Mouse (Mus musculus) forebrain, embryonic 12.5 days (tissue): ENCODE measurements around the gene March6. TPM values are rescaled to one million over a fixed set of nuclear protein-coding genes. Genes with fewer than 3 reads are reported as not detected.

Experiments
- ATAC-seq: fragments of 200-750 bp; cut with Nextera tagmentation; 2 replicates; pipeline ENCODE4 v1.8.0; 2017; ENCODE audit warnings: moderate TSS enrichment; ENCODE audit not compliant: low FRiP score
- H3K27ac ChIP-seq: fragments of 300-500 bp; sonication (generic); 2 replicates; pipeline ENCODE4 v1.5.1; 2016; ENCODE audit warnings: mild to moderate bottlenecking
- H3K27me3 ChIP-seq: fragments of 300-500 bp; sonication (generic); 2 replicates; pipeline ENCODE4 v1.6.1; 2016; ENCODE audit warnings: mild to moderate bottlenecking
- H3K36me3 ChIP-seq: fragments of 300-500 bp; sonication (generic); replicated peaks from 2 replicates; pipeline ENCODE4 v1.6.1; 2016; ENCODE audit warnings: mild to moderate bottlenecking
- H3K4me1 ChIP-seq: fragments of 300-500 bp; sonication (generic); 2 replicates; pipeline ENCODE4 v1.6.1; 2016
- H3K4me2 ChIP-seq: fragments of 300-500 bp; sonication (generic); 2 replicates; pipeline ENCODE4 v1.6.1; 2016; ENCODE audit warnings: mild to moderate bottlenecking, moderate library complexity
- H3K4me3 ChIP-seq: fragments of 300-500 bp; sonication (generic); replicated peaks from 2 replicates; pipeline ENCODE4 v1.5.1; 2016; ENCODE audit warnings: mild to moderate bottlenecking
- H3K9ac ChIP-seq: fragments of 300-500 bp; sonication (generic); 2 replicates; pipeline ENCODE4 v1.6.1; 2016; ENCODE audit warnings: mild to moderate bottlenecking
- H3K9me3 ChIP-seq: fragments of 300-500 bp; sonication (generic); 2 replicates; pipeline ENCODE4 v1.6.1; 2016
- WGBS: fragments of 180-500 bp; shearing (Covaris S2); methylation state at CpG from one replicate; pipeline ENCODE4 v1.1.7; 2016; 5-methylcytosine and 5-hydroxymethylcytosine counted together
- polyA plus RNA-seq: library from polyadenylated mRNA; unstranded; fragments of >200 nt; fragmentation: Nextera tagmentation; extraction: Ambion mirVana; gene quantifications from 2 replicates; pipeline ENCODE4 v1.2.1, GENCODE M21; 2016

Gene March6
- polyA plus RNA-seq, 1 experiment from 2014 or later: 79.0 TPM

DNA sequence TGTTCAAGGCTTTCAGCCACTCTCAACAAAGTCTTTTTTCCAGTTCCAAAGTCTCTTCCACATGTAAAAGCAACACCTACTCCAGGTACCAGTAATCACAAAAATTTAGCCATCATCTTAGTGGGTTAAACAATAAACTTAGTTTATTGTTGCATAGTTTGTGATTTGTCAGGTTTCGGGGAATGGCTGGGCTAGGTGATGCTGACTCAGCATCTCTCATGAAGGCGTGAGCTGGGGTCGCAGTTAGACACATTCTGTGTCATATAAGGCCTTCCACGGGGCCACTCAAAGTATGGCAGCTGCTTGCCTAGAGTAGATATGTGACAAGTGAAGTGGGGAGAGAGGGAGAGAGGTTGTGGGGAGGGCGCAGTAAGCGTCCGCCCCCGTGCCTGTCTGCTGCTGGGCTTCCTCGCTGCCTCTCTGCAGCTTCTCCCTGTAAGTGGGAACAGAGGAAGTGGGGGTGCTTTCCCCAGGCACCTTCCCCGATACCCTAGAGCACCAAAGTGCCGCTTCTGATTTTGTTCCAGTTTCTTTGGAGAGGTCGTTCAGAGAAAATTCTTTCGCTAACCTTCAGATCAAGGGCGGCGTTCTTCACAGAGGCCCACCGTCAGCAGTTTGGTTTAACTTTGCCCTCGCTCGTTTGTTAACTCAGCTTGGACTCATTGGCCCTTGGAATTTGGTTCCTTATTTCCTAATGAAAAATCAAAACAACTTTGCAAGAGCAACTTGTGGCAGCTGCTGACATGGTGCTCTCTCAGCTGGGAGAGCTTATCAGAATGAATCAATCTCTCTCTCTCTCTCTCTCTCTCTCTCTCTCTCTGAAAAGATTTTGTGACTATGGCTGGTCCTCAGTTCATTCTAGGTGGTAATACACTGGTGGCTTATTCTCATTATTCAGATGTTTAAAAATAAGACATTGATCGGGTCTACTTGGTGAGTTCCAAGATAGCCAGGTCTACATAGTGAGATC lies 33.0 kb upstream of the March6 start:
- ATAC-seq: no peak
- 0 out of 2 replicates have a peak, but pooled peaks cover 4% of the 10 kb centered on the region for H3K4me1 ChIP-seq
- no peaks in the 10 kb centered on the region for H3K9me3 ChIP-seq
- no peak overlapping the region for H3K4me3 ChIP-seq
- H3K36me3 ChIP-seq: no peaks in the 10 kb centered on the region
- H3K27me3 ChIP-seq: no peaks in the 10 kb centered on the region
- no peak overlapping the region for H3K4me2 ChIP-seq
- no peak overlapping the region for H3K9ac ChIP-seq
- 70% methylated on average over 19 of the region's 19 CpGs for WGBS
- no peak overlapping the region for H3K27ac ChIP-seq

DNA sequence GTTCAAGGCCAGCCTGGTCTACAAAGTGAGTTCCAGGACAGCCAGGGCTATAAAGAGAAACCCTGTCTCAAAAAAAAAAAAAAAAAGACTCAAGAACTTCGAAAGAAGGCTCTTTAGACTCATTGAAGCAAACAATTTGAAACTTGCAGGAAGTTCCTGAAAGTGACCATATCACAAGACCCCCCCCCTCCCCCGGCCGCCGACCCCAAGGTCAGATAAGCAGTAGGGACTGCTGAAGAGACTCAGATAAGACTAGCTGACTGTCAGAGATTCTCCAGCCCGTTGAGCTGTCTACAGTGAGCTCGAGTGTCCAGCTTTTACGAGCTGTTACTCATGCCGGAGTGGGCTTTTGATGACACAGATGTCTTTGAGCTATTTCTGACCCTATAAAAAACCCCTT lies 32.0 kb upstream of the March6 start:
- H3K4me1 ChIP-seq: no peaks in the 10 kb centered on the region
- no peak overlapping the region for H3K9ac ChIP-seq
- ATAC-seq: no peak
- no peak overlapping the region for H3K4me2 ChIP-seq
- H3K27ac ChIP-seq: no peak overlapping the region
- no peaks in the 10 kb centered on the region for H3K36me3 ChIP-seq
- 94% methylated on average over 8 of the region's 8 CpGs for WGBS
- no peak overlapping the region for H3K4me3 ChIP-seq
- H3K27me3 ChIP-seq: no peaks in the 10 kb centered on the region
- no peaks in the 10 kb centered on the region for H3K9me3 ChIP-seq

- no peaks in the 10 kb centered on the region for H3K9me3 ChIP-seq
- no peak overlapping the region for H3K4me3 ChIP-seq
- H3K9ac ChIP-seq: no peak overlapping the region
- H3K27me3 ChIP-seq: no peaks in the 10 kb centered on the region
- no peaks in the 10 kb centered on the region for H3K36me3 ChIP-seq
- no peak overlapping the region for H3K27ac ChIP-seq
- ATAC-seq: no peak
- no peak overlapping the region for H3K4me2 ChIP-seq
- no peaks in the 10 kb centered on the region for H3K4me1 ChIP-seq
- WGBS: 95% methylated on average over 4 of the region's 4 CpGs
Measured at GRCm38 (mm10) chr15:31561976-31562375, 31.1 kb upstream of the March6 start.

- WGBS: 79% methylated on average over 6 of the region's 6 CpGs
- no peak for ATAC-seq
- Histone ChIP-seq H3K4me1 (no peaks in the 10 kb centered on the region), H3K27me3 (no peaks in the 10 kb centered on the region), H3K27ac (no peak overlapping the region), H3K9me3 (no peaks in the 10 kb centered on the region), H3K4me3 (no peak overlapping the region), H3K4me2 (no peak overlapping the region), H3K36me3 (no peaks in the 10 kb centered on the region), H3K9ac (no peak overlapping the region)
Measured at GRCm38 (mm10) chr15:31561390-31561789, 30.5 kb upstream of the March6 start.

- no peak for ATAC-seq
- Histone ChIP-seq H3K9ac (no peak overlapping the region), H3K4me2 (no peak overlapping the region), H3K36me3 (no peaks in the 10 kb centered on the region), H3K27me3 (no peaks in the 10 kb centered on the region), H3K27ac (no peak overlapping the region), H3K9me3 (no peaks in the 10 kb centered on the region), H3K4me1 (no peaks in the 10 kb centered on the region), H3K4me3 (no peak overlapping the region)
- WGBS: 90% methylated on average over 2 of the region's 2 CpGs
Measured at GRCm38 (mm10) chr15:31554855-31555254, 24.0 kb upstream of the March6 start.

DNA sequence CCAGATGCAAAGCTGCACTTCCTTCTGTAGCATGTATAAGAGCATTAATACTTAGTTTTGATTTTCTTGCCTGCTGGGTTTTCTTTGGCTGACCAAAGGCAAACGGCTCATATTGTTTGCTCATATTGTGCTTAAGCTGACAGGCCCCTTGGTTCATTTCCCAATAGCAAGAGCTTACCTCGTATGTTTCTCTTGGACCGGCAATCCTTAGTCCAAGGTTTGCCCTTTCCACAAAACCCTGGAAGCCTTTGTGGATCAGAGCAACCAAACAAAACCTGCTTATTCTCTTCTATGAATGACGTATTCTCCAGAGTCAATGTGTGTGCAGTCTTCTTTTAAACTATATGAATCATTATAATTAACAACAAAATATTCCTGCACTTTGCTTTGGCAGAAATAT lies 19.5 kb upstream of the March6 start:
- H3K9ac ChIP-seq: no peak overlapping the region
- no peaks in the 10 kb centered on the region for H3K36me3 ChIP-seq
- no peak overlapping the region for H3K27ac ChIP-seq
- no peak overlapping the region for H3K4me3 ChIP-seq
- ATAC-seq: no peak
- H3K4me1 ChIP-seq: no peaks in the 10 kb centered on the region
- no peaks in the 10 kb centered on the region for H3K9me3 ChIP-seq
- 73% methylated on average over 4 of the region's 4 CpGs for WGBS
- H3K4me2 ChIP-seq: no peak overlapping the region
- H3K27me3 ChIP-seq: no peaks in the 10 kb centered on the region

- no peak for ATAC-seq
- WGBS: 78% methylated on average over 5 of the region's 5 CpGs
- Histone ChIP-seq H3K9me3 (no peaks in the 10 kb centered on the region), H3K4me1 (peaks cover 9% of the 10 kb centered on the region), H3K4me3 (no peak overlapping the region), H3K4me2 (no peak overlapping the region), H3K36me3 (no peaks in the 10 kb centered on the region), H3K27me3 (no peaks in the 10 kb centered on the region), H3K27ac (no peak overlapping the region), H3K9ac (no peak overlapping the region)
Measured at GRCm38 (mm10) chr15:31547421-31547820, 16.6 kb upstream of the March6 start.

- H3K27me3 ChIP-seq: no peaks in the 10 kb centered on the region
- H3K9ac ChIP-seq: no peak overlapping the region
- H3K4me2 ChIP-seq: no peak overlapping the region
- H3K36me3 ChIP-seq: no peaks in the 10 kb centered on the region
- peaks cover 18% of the 10 kb centered on the region for H3K4me1 ChIP-seq
- ATAC-seq: no peak
- 87% methylated on average over 6 of the region's 6 CpGs for WGBS
- no peak overlapping the region for H3K4me3 ChIP-seq
- H3K27ac ChIP-seq: no peak overlapping the region
- H3K9me3 ChIP-seq: no peaks in the 10 kb centered on the region
Measured at GRCm38 (mm10) chr15:31546291-31546690, 15.4 kb upstream of the March6 start.

DNA sequence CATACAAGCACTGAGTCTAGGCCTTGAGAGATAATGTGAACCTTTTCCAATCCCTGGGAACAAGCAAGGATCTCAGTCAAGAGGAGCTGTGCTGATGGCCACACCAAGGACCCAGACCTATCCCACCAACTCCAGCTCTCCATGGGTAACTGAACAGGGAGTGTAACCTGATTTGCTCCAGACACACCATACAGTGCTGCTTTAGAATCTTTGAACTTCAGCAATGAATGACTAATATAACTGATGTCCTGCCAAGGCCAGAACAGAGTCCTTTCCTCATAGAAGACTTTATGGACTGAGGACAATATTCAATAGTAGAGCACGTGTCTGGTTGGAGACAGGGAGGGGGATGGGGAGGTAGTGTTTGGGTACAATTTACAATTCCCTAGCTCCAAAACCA lies 14.2 kb upstream of the March6 start:
- ATAC-seq: no peak
- WGBS: 84% methylated on average over 1 of the region's 1 CpGs
- no peak overlapping the region for H3K4me2 ChIP-seq
- H3K36me3 ChIP-seq: no peaks in the 10 kb centered on the region
- H3K4me3 ChIP-seq: no peak overlapping the region
- no peak overlapping the region for H3K27ac ChIP-seq
- no peak overlapping the region for H3K9ac ChIP-seq
- no peaks in the 10 kb centered on the region for H3K27me3 ChIP-seq
- peaks cover 18% of the 10 kb centered on the region for H3K4me1 ChIP-seq
- H3K9me3 ChIP-seq: no peaks in the 10 kb centered on the region

DNA sequence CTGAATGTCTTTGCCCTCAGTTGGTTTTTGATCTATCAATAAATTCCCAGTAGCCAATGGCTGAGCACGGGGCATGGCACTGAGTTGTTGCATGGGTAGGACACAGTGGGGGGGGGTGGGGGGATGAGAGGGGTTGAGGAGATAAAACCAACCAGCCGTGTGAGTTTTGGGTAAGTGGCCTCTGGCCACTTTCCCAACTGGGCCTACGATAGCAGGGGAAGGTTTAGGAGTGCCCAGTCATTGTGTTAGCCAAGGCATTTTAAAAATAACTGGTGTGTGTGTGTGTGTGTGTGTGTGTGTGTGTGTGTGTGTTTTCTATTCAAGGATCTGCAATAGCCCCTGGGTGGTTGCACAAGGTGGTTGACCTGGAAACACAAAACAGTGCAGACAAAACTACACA lies 12.4 kb upstream of the March6 start:
- Histone ChIP-seq H3K9ac (no peak overlapping the region), H3K4me1 (peaks cover 18% of the 10 kb centered on the region), H3K36me3 (no peaks in the 10 kb centered on the region), H3K4me2 (no peak overlapping the region), H3K9me3 (no peaks in the 10 kb centered on the region), H3K27me3 (no peaks in the 10 kb centered on the region), H3K4me3 (no peak overlapping the region), H3K27ac (no peak overlapping the region)
- 0 out of 2 replicates have a peak, but pooled peaks have one; percentile 25 for ATAC-seq
- whole genome bisulfite sequencing: 6% methylated on average over 3 of the region's 3 CpGs

DNA sequence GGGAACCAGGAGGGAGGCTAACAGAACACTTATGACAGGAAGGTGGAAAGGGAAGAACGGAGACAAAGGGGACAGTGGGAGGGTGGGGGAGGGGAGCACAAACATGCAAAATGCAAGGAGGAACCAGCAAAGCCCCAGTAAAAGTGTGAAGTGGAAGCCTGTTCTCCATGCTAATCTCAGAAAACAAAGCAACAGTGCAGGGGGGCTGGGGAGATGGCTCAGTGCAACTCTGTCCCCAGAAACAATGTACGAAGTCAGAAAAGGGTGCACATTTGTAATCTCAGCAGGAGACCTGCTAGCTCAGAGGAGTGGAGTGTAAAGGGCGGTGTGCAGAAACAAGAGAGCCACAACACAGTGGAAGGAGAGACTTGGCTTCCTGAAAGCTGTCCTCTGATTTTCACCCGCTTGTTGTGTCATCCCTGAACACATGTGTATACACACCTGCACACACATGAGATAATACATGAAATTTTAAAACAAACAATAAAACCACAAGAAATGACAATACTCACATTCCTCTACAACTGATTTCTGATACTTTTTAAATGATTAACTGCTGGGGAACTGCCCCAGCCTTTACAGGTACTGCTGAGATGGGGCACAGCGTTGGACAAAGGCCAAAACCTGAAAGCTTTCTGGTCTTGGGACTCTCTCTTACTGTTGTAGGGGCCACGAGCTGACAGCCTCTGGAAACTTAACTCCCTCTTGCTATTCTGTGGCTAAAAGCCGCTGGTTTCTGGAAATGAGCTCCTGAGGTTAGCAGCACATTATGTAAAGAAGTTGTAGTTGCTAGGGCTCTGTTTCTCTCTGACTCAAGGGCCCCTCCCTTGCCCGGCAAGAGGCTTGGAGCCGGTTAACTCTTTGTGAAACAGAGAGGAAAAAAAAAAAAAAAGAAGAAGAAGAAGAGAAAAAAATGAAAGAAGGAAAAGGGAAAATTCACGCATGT lies 11.4 kb upstream of the March6 start:
- peak; percentile 54 for ATAC-seq
- Histone ChIP-seq H3K36me3 (no peaks in the 10 kb centered on the region), H3K9ac (peak overlapping the region; percentile 25; the same call in 1 of the 2 replicates), H3K27me3 (no peaks in the 10 kb centered on the region), H3K4me1 (peaks cover 18% of the 10 kb centered on the region), H3K4me2 (peak overlapping the region; percentile 30), H3K27ac (peak overlapping the region; percentile 69), H3K4me3 (no peak overlapping the region), H3K9me3 (no peaks in the 10 kb centered on the region)
- WGBS: 7% methylated on average over 10 of the region's 10 CpGs

DNA sequence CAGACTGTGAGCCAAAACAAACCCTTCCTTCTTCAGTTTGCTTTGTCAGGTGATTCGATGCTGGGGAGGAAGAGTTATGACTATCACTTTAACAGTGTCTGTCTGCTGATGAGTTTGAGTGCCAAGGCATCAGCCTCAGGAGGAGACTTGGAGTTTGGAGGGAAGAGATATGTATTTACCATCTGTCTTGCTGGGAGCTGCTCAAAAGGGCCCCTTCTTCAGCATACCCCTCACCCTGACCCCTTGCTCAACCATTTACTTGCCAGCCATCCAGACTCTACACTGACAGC lies 9.6 kb upstream of the March6 start:
- Histone ChIP-seq H3K9ac (no peak overlapping the region), H3K36me3 (no peaks in the 10 kb centered on the region), H3K27me3 (no peaks in the 10 kb centered on the region), H3K9me3 (no peaks in the 10 kb centered on the region), H3K4me2 (no peak overlapping the region), H3K4me1 (peaks cover 32% of the 10 kb centered on the region), H3K4me3 (no peak overlapping the region), H3K27ac (0 out of 2 replicates have a peak overlapping the region, but pooled peaks have one; percentile 13)
- no peak for ATAC-seq
- 73% methylated on average over 1 of the region's 1 CpGs for WGBS
